Mouse (Mus musculus) CH12.LX (cell line): ENCODE data around the gene Pias4. TPM values are rescaled to one million over a fixed set of nuclear protein-coding genes. Genes with fewer than 3 reads are reported as not detected.

ENCODE experiments used
- DNase-seq: peaks from one replicate; pipeline ENCODE4 v3.0.0-alpha.2; 2013; ENCODE audit errors: extremely low read depth
- H3K27ac ChIP-seq: 2 replicates; pipeline ENCODE4 v1.5.1; 2012; ENCODE audit warnings: low read depth, mild to moderate bottlenecking, control low read depth, moderate library complexity; ENCODE audit not compliant: insufficient read depth
- H3K27me3 ChIP-seq: replicated peaks from 2 replicates; pipeline ENCODE3; 2012; ENCODE audit warnings: inconsistent platforms
- H3K36me3 ChIP-seq, 2 experiments: replicated peaks in 1 of 2; 2 replicates each; pipeline versions ENCODE3 to v1.6.1; 2012; ENCODE audit warnings: inconsistent platforms in 1 of 2, low read length in 1 of 2, mild to moderate bottlenecking in 1 of 2, mixed read lengths in 1 of 2, moderate library complexity in 1 of 2; ENCODE audit not compliant: control insufficient read depth in 1 of 2, insufficient read depth in 1 of 2
- H3K4me1 ChIP-seq, 2 experiments: 2 replicates each; pipeline ENCODE4 v1.6.1; 2012; ENCODE audit warnings: inconsistent platforms in 1 of 2, moderate library complexity in 1 of 2; ENCODE audit not compliant: insufficient read depth in 2 of 2, control insufficient read depth in 1 of 2
- H3K4me2 ChIP-seq: 2 replicates; pipeline ENCODE4 v1.6.1; 2012; ENCODE audit warnings: low read depth, mild to moderate bottlenecking, control low read depth; ENCODE audit not compliant: poor library complexity, insufficient read depth, severe bottlenecking
- H3K4me3 ChIP-seq, 3 experiments: fragments of 150-350 bp in 1 of 3; sonication (generic) in 1 of 3; replicated peaks in 1 of 3; 2 replicates each; pipeline versions ENCODE3 to v1.5.1; 2011 to 2012; ENCODE audit warnings: low read depth in 2 of 3, low read length in 2 of 3, mild to moderate bottlenecking in 2 of 3, moderate library complexity in 2 of 3, control low read depth in 1 of 3, improper control_type of control experiment in 1 of 3, inconsistent platforms in 1 of 3, mixed read lengths in 1 of 3; ENCODE audit not compliant: poor library complexity in 1 of 3
- H3K79me2 ChIP-seq: replicated peaks from 2 replicates; pipeline ENCODE4 v1.6.1; 2012; ENCODE audit warnings: mild to moderate bottlenecking, moderate library complexity; ENCODE audit not compliant: control insufficient read depth, poor library complexity, insufficient read depth, severe bottlenecking; ENCODE audit errors: extremely low read depth
- H3K9ac ChIP-seq: 2 replicates; pipeline ENCODE4 v1.6.1; 2012; ENCODE audit warnings: low read depth, mild to moderate bottlenecking, control low read depth, moderate library complexity; ENCODE audit not compliant: insufficient read depth
- H3K9me3 ChIP-seq: replicated peaks from 2 replicates; pipeline ENCODE3; 2012; ENCODE audit warnings: low read length, inconsistent platforms, mixed read lengths
- BHLHE40 ChIP-seq: IDR thresholded peaks from 2 replicates; pipeline ENCODE4 v1.6.1; 2011; ENCODE audit warnings: mild to moderate bottlenecking, low read depth, low read length, improper control_type of control experiment
- CHD1 ChIP-seq: IDR thresholded peaks from 2 replicates; pipeline ENCODE4 v1.6.1; 2012; ENCODE audit warnings: low read depth, low read length, improper control_type of control experiment, inconsistent platforms
- CHD2 ChIP-seq: IDR thresholded peaks from 2 replicates; pipeline ENCODE4 v1.6.1; 2011; ENCODE audit warnings: low read length, improper control_type of control experiment
- CTCF ChIP-seq, 2 experiments: IDR thresholded peaks in 1 of 2; conservative IDR thresholded peaks in 1 of 2; 2 replicates each; pipeline ENCODE4 v1.5.1; 2011 to 2012; ENCODE audit warnings: low read depth in 2 of 2, low read length in 2 of 2, improper control_type of control experiment in 1 of 2, inconsistent platforms in 1 of 2, mild to moderate bottlenecking in 1 of 2, moderate library complexity in 1 of 2
- E2F4 ChIP-seq: IDR thresholded peaks from 2 replicates; pipeline ENCODE4 v1.6.1; 2011; ENCODE audit warnings: low read depth, low read length, improper control_type of control experiment; ENCODE audit not compliant: insufficient replicate concordance
- ELF1 ChIP-seq: IDR thresholded peaks from 2 replicates; pipeline ENCODE4 v1.6.1; 2014; ENCODE audit warnings: low read depth, mild to moderate bottlenecking, inconsistent platforms, low read length, improper control_type of control experiment
- EP300 ChIP-seq: IDR thresholded peaks from 2 replicates; pipeline ENCODE4 v1.6.1; 2011; ENCODE audit warnings: low read length, improper control_type of control experiment
- ETS1 ChIP-seq: conservative IDR thresholded peaks from 2 replicates; pipeline ENCODE4 v1.6.1; 2012; ENCODE audit warnings: low read depth, mild to moderate bottlenecking, inconsistent platforms, low read length, improper control_type of control experiment, moderate library complexity
- GABPA ChIP-seq: IDR thresholded peaks from 2 replicates; pipeline ENCODE4 v1.6.1; 2012; ENCODE audit warnings: low read depth, low read length, improper control_type of control experiment, inconsistent platforms; ENCODE audit not compliant: insufficient replicate concordance
- HCFC1 ChIP-seq: IDR thresholded peaks from 2 replicates; pipeline ENCODE4 v1.6.1; 2012; ENCODE audit warnings: low read depth, mild to moderate bottlenecking, inconsistent platforms, low read length, improper control_type of control experiment
- IRF4 ChIP-seq: IDR thresholded peaks from 2 replicates; pipeline ENCODE4 v1.6.1; 2014; ENCODE audit warnings: low read depth, mild to moderate bottlenecking, inconsistent platforms, low read length, improper control_type of control experiment
- JUN ChIP-seq: IDR thresholded peaks from 2 replicates; pipeline ENCODE4 v1.6.1; 2011; ENCODE audit warnings: low read depth, mild to moderate bottlenecking, low read length, improper control_type of control experiment, moderate library complexity; ENCODE audit not compliant: insufficient read depth
- JUND ChIP-seq: conservative IDR thresholded peaks from 2 replicates; pipeline ENCODE4 v1.6.1; 2011; ENCODE audit warnings: low read depth, low read length, improper control_type of control experiment
- KAT2A ChIP-seq: IDR thresholded peaks from 2 replicates; pipeline ENCODE4 v1.6.1; 2012; ENCODE audit warnings: low read length, improper control_type of control experiment, inconsistent platforms; ENCODE audit not compliant: insufficient replicate concordance
- MAFK ChIP-seq: IDR thresholded peaks from 2 replicates; pipeline ENCODE4 v1.6.1; 2011; ENCODE audit warnings: low read length, improper control_type of control experiment; ENCODE audit not compliant: insufficient replicate concordance
- MAX ChIP-seq: IDR thresholded peaks from 2 replicates; pipeline ENCODE4 v1.6.1; 2011; ENCODE audit warnings: low read length, improper control_type of control experiment
- MAZ ChIP-seq: IDR thresholded peaks from 2 replicates; pipeline ENCODE4 v1.6.1; 2012; ENCODE audit warnings: low read depth, mild to moderate bottlenecking, inconsistent platforms, low read length, improper control_type of control experiment, moderate library complexity
- MEF2A ChIP-seq: IDR thresholded peaks from 2 replicates; pipeline ENCODE4 v1.6.1; 2014; ENCODE audit warnings: low read depth, mild to moderate bottlenecking, inconsistent platforms, low read length, improper control_type of control experiment, borderline replicate concordance
- MXI1 ChIP-seq: IDR thresholded peaks from 2 replicates; pipeline ENCODE4 v1.6.1; 2011; ENCODE audit warnings: mild to moderate bottlenecking, low read depth, low read length, improper control_type of control experiment
- MYC ChIP-seq: IDR thresholded peaks from 2 replicates; pipeline ENCODE4 v1.6.1; 2011; ENCODE audit warnings: low read depth, mild to moderate bottlenecking, improper control_type of control experiment, low read length
- NELFE ChIP-seq: IDR thresholded peaks from 2 replicates; pipeline ENCODE4 v1.6.1; 2011; ENCODE audit warnings: low read depth, low read length, improper control_type of control experiment
- NRF1 ChIP-seq: IDR thresholded peaks from 2 replicates; pipeline ENCODE4 v1.6.1; 2014; ENCODE audit warnings: low read depth, mild to moderate bottlenecking, inconsistent platforms, low read length, improper control_type of control experiment, moderate library complexity
- PAX5 ChIP-seq: IDR thresholded peaks from 2 replicates; pipeline ENCODE4 v1.6.1; 2012; ENCODE audit warnings: low read length, inconsistent platforms, mixed read lengths
- POLR2A ChIP-seq: IDR thresholded peaks from 2 replicates; pipeline ENCODE4 v1.6.1; 2011; ENCODE audit warnings: low read depth, mild to moderate bottlenecking, improper control_type of control experiment, low read length
- POLR2AphosphoS2 ChIP-seq: IDR thresholded peaks from 2 replicates; pipeline ENCODE4 v1.6.1; 2011; ENCODE audit warnings: low read depth, low read length, improper control_type of control experiment
- RAD21 ChIP-seq: IDR thresholded peaks from 2 replicates; pipeline ENCODE4 v1.6.1; 2011; ENCODE audit warnings: low read depth, mild to moderate bottlenecking, low read length, improper control_type of control experiment, moderate library complexity
- RCOR1 ChIP-seq: conservative IDR thresholded peaks from 2 replicates; pipeline ENCODE4 v1.6.1; 2012; ENCODE audit warnings: low read depth, mild to moderate bottlenecking, inconsistent platforms, low read length, improper control_type of control experiment
- SMC3 ChIP-seq: IDR thresholded peaks from 2 replicates; pipeline ENCODE4 v1.6.1; 2011; ENCODE audit warnings: low read depth, low read length, improper control_type of control experiment
- TBP ChIP-seq: conservative IDR thresholded peaks from 2 replicates; pipeline ENCODE4 v1.6.1; 2011; ENCODE audit warnings: low read depth, low read length, improper control_type of control experiment
- TCF12 ChIP-seq: IDR thresholded peaks from 2 replicates; pipeline ENCODE4 v1.6.1; 2014; ENCODE audit warnings: low read depth, mild to moderate bottlenecking, inconsistent platforms, low read length, improper control_type of control experiment
- UBTF ChIP-seq: IDR thresholded peaks from 2 replicates; pipeline ENCODE4 v1.6.1; 2012; ENCODE audit warnings: low read depth, mild to moderate bottlenecking, inconsistent platforms, low read length, improper control_type of control experiment, moderate library complexity
- USF1 ChIP-seq: IDR thresholded peaks from 2 replicates; pipeline ENCODE4 v1.6.1; 2014; ENCODE audit warnings: low read depth, mild to moderate bottlenecking, inconsistent platforms, low read length, improper control_type of control experiment
- USF2 ChIP-seq: conservative IDR thresholded peaks from 2 replicates; pipeline ENCODE4 v1.6.1; 2011; ENCODE audit warnings: low read depth, low read length, improper control_type of control experiment
- ZC3H11A ChIP-seq: IDR thresholded peaks from 2 replicates; pipeline ENCODE4 v1.6.1; 2012; ENCODE audit warnings: low read depth, mild to moderate bottlenecking, inconsistent platforms, low read length, improper control_type of control experiment
- ZKSCAN1 ChIP-seq: IDR thresholded peaks from 2 replicates; pipeline ENCODE4 v1.6.1; 2012; ENCODE audit warnings: low read depth, inconsistent platforms, low read length, improper control_type of control experiment, borderline replicate concordance
- ZMIZ1 ChIP-seq: IDR thresholded peaks from 2 replicates; pipeline ENCODE4 v1.6.1; 2012; ENCODE audit warnings: low read depth, mild to moderate bottlenecking, inconsistent platforms, low read length, improper control_type of control experiment
- ZNF384 ChIP-seq: IDR thresholded peaks from 2 replicates; pipeline ENCODE4 v1.6.1; 2012; ENCODE audit warnings: low read depth, low read length, improper control_type of control experiment, inconsistent platforms
- dilution Hi-C: fragments of 300-500 bp; cut with MboI; formaldehyde crosslinking; loops from 2 replicates; pipeline ENCODE4 v1.14.3; 2020; ENCODE audit warnings: low sequenced_read_pairs; ENCODE audit not compliant: extremely low pct_unique_long_range_greater_than_20kb, extremely low pct_ligation_motif_present
- in situ Hi-C: fragments of 300-500 bp; cut with MboI; formaldehyde crosslinking; loops from 3 replicates; pipeline ENCODE4 v1.14.3; 2019; ENCODE audit warnings: low sequenced_read_pairs, low pct_ligation_motif_present, low pct_unique_long_range_greater_than_20kb, mixed read lengths
- polyA plus RNA-seq: library from polyadenylated mRNA; unstranded; fragments of >175 nt; gene quantifications from 2 replicates; pipeline ENCODE4 v1.2.1, GENCODE M21; 2012; ENCODE audit warnings: low read depth; ENCODE audit not compliant: insufficient read length
- total RNA-seq, 2 experiments: library from RNA; depleted of rRNA; stranded (reverse); fragments of 300-350 nt in 1 of 2; fragments of >200 nt in 1 of 2; gene quantifications; 2 replicates each; pipeline ENCODE4 v1.2.3; 2012 to 2014

Pias4 gene
- total RNA-seq (2012; rRNA removed) (24.3 and 26.6 TPM in 2 replicates), total RNA-seq (2014; rRNA removed) (13.6 and 15.3 TPM in 2 replicates), polyA plus RNA-seq (26.5 and 33.5 TPM in 2 replicates)

GRCm38 (mm10) chr10:81167200-81168086, at the start of gene Pias4:
TSS of gene Pias4 (minus strand) at chr10:81167923.
- H3K36me3 ChIP-seq = peaks cover 10 to 31% of the 10 kb centered on the region in 2 experiments
- in situ Hi-C loops (loop anchor here (10.0 kb wide), 1 partner anchor 243 kb away; no protein-coding TSS in a partner anchor), dilution Hi-C loops (no loop called here)
- peaks cover 19 to 52% of the 10 kb centered on the region in 2 experiments for H3K4me1 ChIP-seq
- H3K27me3 ChIP-seq = no peaks in the 10 kb centered on the region
- peak within 1 kb of the TSS; percentile 98 for H3K4me2 ChIP-seq
- H3K79me2 ChIP-seq = peaks cover 33% of the 10 kb centered on the region
- H3K4me3 ChIP-seq = peak within 1 kb of the TSS; percentile 86 to 90 (median 90)
- no peaks in the 10 kb centered on the region for H3K9me3 ChIP-seq
- peak; percentile 99 for DNase-seq
- peak within 1 kb of the TSS; percentile 61; the same call in 1 of the 2 replicates for H3K27ac ChIP-seq
- peak within 1 kb of the TSS; percentile 89 for H3K9ac ChIP-seq
- TF ChIP-seq ETS1 (no peak), TBP (peak; percentile 91), USF2 (peak; percentile 93), EP300 (no peak), ZC3H11A (no peak), MXI1 (no peak; the same call in 1 of the 2 replicates), ZMIZ1 (peak; percentile 67; the same call in 1 of the 2 replicates), ZNF384 (no peak), MEF2A (no peak; the same call in 1 of the 2 replicates), MYC (peak; percentile 31; the same call in 1 of the 2 replicates), MAX (peak; percentile 93), JUN (no peak), CHD2 (no peak), POLR2A (peak; percentile 81), E2F4 (0 out of 2 replicates have a peak, but pooled peaks have one; percentile 42), KAT2A (no peak), PAX5 (no peak), ZKSCAN1 (no peak), POLR2AphosphoS2 (no peak), SMC3 (no peak), TCF12 (peak; percentile 97), NRF1 (peak; percentile 92), JUND (no peak), GABPA (no peak), CTCF (conservative IDR thresholded peaks at IDR 0.05 in 1 of 2, IDR thresholded peaks at IDR 0.05 in 1 of 2; ENCODE audit: low read depth in 2 of 2, low read length in 2 of 2) (no peak), IRF4 (no peak), RCOR1 (no peak), MAFK (no peak), RAD21 (no peak), HCFC1 (peak; percentile 72), NELFE (peak; percentile 47; the same call in 1 of the 2 replicates), ELF1 (peak; percentile 72), BHLHE40 (peak; percentile 98), MAZ (peak; percentile 86), CHD1 (no peak), UBTF (no peak), USF1 (peak; percentile 97)
